23 mouse cellular contexts compared by ENCODE assay signal in the genomic region with DNA sequence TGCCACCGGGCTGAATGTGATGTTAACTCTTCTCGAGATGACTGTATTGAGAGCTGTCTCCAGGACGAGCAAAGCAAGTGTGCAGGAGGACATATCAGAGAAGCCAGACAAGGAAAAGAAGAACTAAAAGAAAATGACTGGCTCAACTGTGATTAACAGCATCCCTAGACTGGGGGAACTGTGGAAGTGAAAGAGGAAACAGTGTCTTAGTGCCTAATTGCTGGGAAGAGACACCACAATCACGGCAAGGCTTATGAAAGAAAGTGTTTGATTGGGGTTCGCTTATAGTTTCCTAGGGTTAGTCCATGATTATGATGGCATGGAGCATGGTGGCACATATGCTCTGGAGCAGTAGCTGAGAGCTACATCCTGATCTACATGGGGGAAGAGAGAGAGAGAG.
"Had no signal": no experiment of that assay in that cellular context is flagged by ENCODE, and none has a peak within 500 bp of the region (broad histone marks: within the 10 kb centered on the region; RNA-seq: fewer than 3 reads in every experiment).

No protein-coding gene starts in this region.

- ATAC-seq: liver, embryonic 12.5 days; midbrain, embryonic 13.5 days had no signal

- H3K9me3 ChIP-seq: limb, embryonic 10.5 days; limb, embryonic 13.5 days; liver, embryonic 12.5 days; liver, embryonic 15.5 days; lung, embryonic 15.5 days; midbrain, embryonic 10.5 days; midbrain, embryonic 13.5 days; neural tube, embryonic 12.5 days; neural tube, embryonic 15.5 days; stomach, embryonic 15.5 days had no signal

- H3K36me3 ChIP-seq: limb, embryonic 10.5 days; limb, embryonic 13.5 days; liver, embryonic 12.5 days; liver, embryonic 15.5 days; lung, embryonic 15.5 days; midbrain, embryonic 10.5 days; neural tube, embryonic 12.5 days; stomach, embryonic 15.5 days had no signal

- H3K4me3 ChIP-seq: limb, embryonic 10.5 days; limb, embryonic 13.5 days; liver, embryonic 12.5 days; liver, embryonic 15.5 days; lung, embryonic 15.5 days; megakaryocyte, embryonic 14.5 days; midbrain, embryonic 10.5 days; midbrain, embryonic 13.5 days; neural tube, embryonic 12.5 days; neural tube, embryonic 15.5 days; stomach, embryonic 15.5 days had no signal

- H3K9ac ChIP-seq: limb, embryonic 13.5 days; liver, embryonic 12.5 days; liver, embryonic 15.5 days; lung, embryonic 15.5 days; midbrain, embryonic 13.5 days; neural tube, embryonic 12.5 days; neural tube, embryonic 15.5 days; stomach, embryonic 15.5 days had no signal

- H3K4me2 ChIP-seq: limb, embryonic 13.5 days; liver, embryonic 12.5 days; liver, embryonic 15.5 days; lung, embryonic 15.5 days; midbrain, embryonic 13.5 days; neural tube, embryonic 12.5 days; neural tube, embryonic 15.5 days; stomach, embryonic 15.5 days had no signal

- H3K27me3 ChIP-seq: limb, embryonic 13.5 days; liver, embryonic 12.5 days; liver, embryonic 15.5 days; lung, embryonic 15.5 days; megakaryocyte, embryonic 14.5 days; midbrain, embryonic 13.5 days; neural tube, embryonic 12.5 days; neural tube, embryonic 15.5 days; stomach, embryonic 15.5 days had no signal

- DNase-seq: kidney, adult 18-20 months; kidney, adult 9 months; kidney, postnatal 14 days; kidney, postnatal 4 days; liver; lung, adult 18-20 months; lung, postnatal 10 days; lung, postnatal 36 days; retina, postnatal 1 day; right cerebral cortex, postnatal 25 days; spleen, adult 18-20 months; thymus, postnatal 36 days had no signal

- H3K27ac ChIP-seq: limb, embryonic 10.5 days; limb, embryonic 13.5 days; liver, embryonic 12.5 days; liver, embryonic 15.5 days; lung, embryonic 15.5 days; midbrain, embryonic 10.5 days; midbrain, embryonic 13.5 days; neural tube, embryonic 12.5 days; neural tube, embryonic 15.5 days; stomach, embryonic 15.5 days had no signal

- H3K4me1 ChIP-seq: limb, embryonic 10.5 days; limb, embryonic 13.5 days; liver, embryonic 12.5 days; liver, embryonic 15.5 days; lung, embryonic 15.5 days; megakaryocyte, embryonic 14.5 days; midbrain, embryonic 10.5 days; midbrain, embryonic 13.5 days; neural tube, embryonic 12.5 days; neural tube, embryonic 15.5 days; stomach, embryonic 15.5 days had no signal
